Mouse (Mus musculus) small intestine, adult 2 months (tissue): ENCODE data around the gene Gbe1. TPM values are rescaled to one million over a fixed set of nuclear protein-coding genes. Genes with fewer than 3 reads are reported as not detected.

Source experiments
- H3K27ac ChIP-seq: fragments of 200-500 bp; 2 replicates; pipeline ENCODE4 v1.5.1; 2012; ENCODE audit warnings: low read depth, low read length, control low read depth, inconsistent platforms; ENCODE audit not compliant: insufficient read depth
- H3K27me3 ChIP-seq: fragments of 200-500 bp; 2 replicates; pipeline ENCODE4 v1.6.1; 2012; ENCODE audit warnings: mild to moderate bottlenecking, moderate library complexity, low read length, inconsistent platforms; ENCODE audit not compliant: control insufficient read depth, insufficient read depth
- H3K36me3 ChIP-seq: fragments of 200-500 bp; 2 replicates; pipeline ENCODE4 v1.6.1; 2012; ENCODE audit warnings: mild to moderate bottlenecking, low read length, control low read depth, inconsistent platforms; ENCODE audit not compliant: control insufficient read depth, insufficient read depth
- H3K4me1 ChIP-seq: fragments of 200-500 bp; 2 replicates; pipeline ENCODE4 v1.6.1; 2012; ENCODE audit warnings: low read length, inconsistent platforms, mixed read lengths; ENCODE audit not compliant: control insufficient read depth, insufficient read depth, insufficient read length
- H3K4me3 ChIP-seq: fragments of 200-500 bp; 2 replicates; pipeline ENCODE4 v1.5.1; 2012; ENCODE audit warnings: low read depth, mild to moderate bottlenecking, control low read depth, inconsistent platforms, low read length, moderate library complexity
- CTCF ChIP-seq: fragments of 200-500 bp; IDR thresholded peaks from 2 replicates; pipeline ENCODE4 v1.5.1; 2012; ENCODE audit warnings: low read depth, mild to moderate bottlenecking, control low read depth, inconsistent platforms, low read length, moderate library complexity, mixed read lengths; ENCODE audit not compliant: insufficient replicate concordance, insufficient read length; ENCODE audit errors: extremely low read depth
- POLR2A ChIP-seq: fragments of 200-500 bp; IDR thresholded peaks from 2 replicates; pipeline ENCODE4 v1.6.1; 2012; ENCODE audit warnings: low read depth, mild to moderate bottlenecking, control low read depth, inconsistent platforms, low read length, moderate library complexity
- WGBS: fragments of 180-500 bp; shearing (Covaris S2); methylation state at CpG from one replicate; pipeline ENCODE4 v1.1.7; 2018; 5-methylcytosine and 5-hydroxymethylcytosine counted together
- polyA plus RNA-seq: library from polyadenylated mRNA; depleted of rRNA; stranded (reverse); fragments of >200 nt; gene quantifications from 2 replicates; pipeline ENCODE4 v1.2.3, GENCODE M21; 2012

Gbe1 gene
- polyA plus RNA-seq, 1 experiment, result 2.4 TPM

- Histone ChIP-seq H3K4me1 (no peaks in the 10 kb centered on the region), H3K4me3 (no peak overlapping the region), H3K36me3 (no peaks in the 10 kb centered on the region), H3K27me3 (no peaks in the 10 kb centered on the region), H3K27ac (no peak overlapping the region)
- TF ChIP-seq CTCF (no peak), POLR2A (no peak)
- 58% methylated on average over 23 of the region's 23 CpGs for WGBS
Observed at GRCm38 (mm10) chr16:70568341-70569265, 254.9 kb downstream of the Gbe1 start.

GRCm38 (mm10) chr16:70585964-70586363, 272.2 kb downstream of the Gbe1 start:
- TF ChIP-seq CTCF, result no peak
- no peak for TF ChIP-seq POLR2A
- H3K27ac ChIP-seq, result no peak overlapping the region
- no peaks in the 10 kb centered on the region for H3K4me1 ChIP-seq
- no peaks in the 10 kb centered on the region for H3K27me3 ChIP-seq
- WGBS, result no CpG with 5 or more reads among the region's 7 CpGs
- no peak overlapping the region for H3K4me3 ChIP-seq
- H3K36me3 ChIP-seq, result no peaks in the 10 kb centered on the region

GRCm38 (mm10) chr16:70602326-70602725, 288.6 kb downstream of the Gbe1 start:
- TF ChIP-seq CTCF (no peak), POLR2A (no peak)
- WGBS, result 88% methylated on average over 3 of the region's 3 CpGs
- H3K36me3 ChIP-seq, result no peaks in the 10 kb centered on the region
- H3K27ac ChIP-seq, result no peak overlapping the region
- H3K4me3 ChIP-seq, result no peak overlapping the region
- H3K27me3 ChIP-seq, result no peaks in the 10 kb centered on the region
- H3K4me1 ChIP-seq, result no peaks in the 10 kb centered on the region

GRCm38 (mm10) chr16:70608358-70608757, 294.6 kb downstream of the Gbe1 start:
- Histone ChIP-seq H3K4me3 (no peak overlapping the region), H3K36me3 (no peaks in the 10 kb centered on the region), H3K4me1 (no peaks in the 10 kb centered on the region), H3K27me3 (no peaks in the 10 kb centered on the region), H3K27ac (no peak overlapping the region)
- TF ChIP-seq CTCF (no peak), POLR2A (no peak)
- 76% methylated on average over 2 of the region's 2 CpGs for WGBS

GRCm38 (mm10) chr16:70617691-70618090, 303.9 kb downstream of the Gbe1 start:
- Histone ChIP-seq H3K27me3 (no peaks in the 10 kb centered on the region), H3K4me1 (no peaks in the 10 kb centered on the region), H3K27ac (no peak overlapping the region), H3K4me3 (no peak overlapping the region), H3K36me3 (no peaks in the 10 kb centered on the region)
- TF ChIP-seq POLR2A (no peak), CTCF (no peak)
- 65% methylated on average over 1 of the region's 1 CpGs for WGBS

GRCm38 (mm10) chr16:70618168-70618567, 304.4 kb downstream of the Gbe1 start:
- Histone ChIP-seq H3K4me1 (no peaks in the 10 kb centered on the region), H3K27me3 (no peaks in the 10 kb centered on the region), H3K36me3 (no peaks in the 10 kb centered on the region), H3K27ac (no peak overlapping the region), H3K4me3 (no peak overlapping the region)
- WGBS, result 86% methylated on average over 3 of the region's 3 CpGs
- no peak for TF ChIP-seq CTCF
- TF ChIP-seq POLR2A, result no peak
